Mouse (Mus musculus) midbrain, embryonic 14.5 days (tissue): ENCODE measurements at regions not wholly inside any gene's neighbourhood (a gene's known extent, or its start where the extent isn't known, plus 50 kb on each side); places are given as distances from the start of the nearest gene placed in this dataset.
A peak's percentile ranks its signal among the peaks of the same experiment; 100 is the strongest.

Experiments used
- ATAC-seq: fragments of 200-750 bp; cut with Nextera tagmentation; 2 replicates; pipeline ENCODE4 v1.8.0; 2017; ENCODE audit warnings: moderate number of reproducible peaks, moderate library complexity; ENCODE audit not compliant: low FRiP score, low TSS enrichment
- DNase-seq: peaks from one replicate; pipeline ENCODE4 v3.0.0-alpha.2; 2015
- H3K27ac ChIP-seq: fragments of 300-500 bp; sonication (generic); replicated peaks from 2 replicates; pipeline ENCODE4 v1.5.1; 2014; ENCODE audit warnings: mild to moderate bottlenecking, low read depth, low read length, moderate library complexity
- H3K27me3 ChIP-seq: fragments of 300-500 bp; sonication (generic); 2 replicates; pipeline ENCODE4 v1.6.1; 2014; ENCODE audit warnings: low read length, control low read depth, mixed read lengths; ENCODE audit not compliant: control insufficient read depth, insufficient read depth
- H3K36me3 ChIP-seq: fragments of 300-500 bp; sonication (generic); 2 replicates; pipeline ENCODE4 v1.6.1; 2014; ENCODE audit warnings: low read length, control low read depth; ENCODE audit not compliant: control insufficient read depth, insufficient read depth
- H3K4me1 ChIP-seq: fragments of 300-500 bp; sonication (generic); 2 replicates; pipeline ENCODE4 v1.6.1; 2014; ENCODE audit warnings: mild to moderate bottlenecking, antibody characterized with exemption, low read length, control low read depth; ENCODE audit not compliant: control insufficient read depth, insufficient read depth
- H3K4me2 ChIP-seq: fragments of 300-500 bp; sonication (generic); 2 replicates; pipeline ENCODE4 v1.6.1; 2014; ENCODE audit warnings: mild to moderate bottlenecking, low read length, moderate library complexity
- H3K4me3 ChIP-seq: fragments of 300-500 bp; sonication (generic); replicated peaks from 2 replicates; pipeline ENCODE4 v1.5.1; 2014; ENCODE audit warnings: low read depth, low read length
- H3K9ac ChIP-seq: fragments of 300-500 bp; sonication (generic); replicated peaks from 2 replicates; pipeline ENCODE4 v1.6.1; 2014; ENCODE audit warnings: mild to moderate bottlenecking, low read length, moderate library complexity
- H3K9me3 ChIP-seq: fragments of 300-500 bp; sonication (generic); 2 replicates; pipeline ENCODE4 v1.6.1; 2016; ENCODE audit warnings: low read length, control low read depth, mixed read lengths; ENCODE audit not compliant: control insufficient read depth
- WGBS: fragments of 180-500 bp; shearing (Covaris S2); extraction: QIAGEN DNeasy Blood & Tissue Kit; methylation state at CpG from one replicate; pipeline ENCODE4 v1.1.7; 2014; 5-methylcytosine and 5-hydroxymethylcytosine counted together

DNA sequence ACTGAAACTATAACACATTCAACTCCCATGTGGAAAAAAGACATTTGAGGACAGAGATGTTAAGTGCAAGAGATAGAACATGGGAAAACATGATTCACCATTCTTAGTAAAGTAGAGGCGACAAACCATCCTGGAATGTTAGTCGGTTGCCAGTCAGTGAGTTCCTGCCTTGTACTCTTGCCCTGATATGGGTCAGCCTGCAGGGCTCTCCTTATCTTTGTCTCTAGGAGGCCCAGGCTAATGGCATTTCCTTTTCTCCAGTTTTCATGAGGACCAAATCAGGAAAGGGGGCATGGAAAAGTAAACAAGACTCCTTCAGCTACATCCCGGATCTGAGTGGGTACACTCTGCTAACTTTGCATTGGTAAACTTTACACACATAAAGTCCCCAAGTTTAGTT lies 387.4 kb upstream of the Mpdz start:
- ATAC-seq = no peak

DNA sequence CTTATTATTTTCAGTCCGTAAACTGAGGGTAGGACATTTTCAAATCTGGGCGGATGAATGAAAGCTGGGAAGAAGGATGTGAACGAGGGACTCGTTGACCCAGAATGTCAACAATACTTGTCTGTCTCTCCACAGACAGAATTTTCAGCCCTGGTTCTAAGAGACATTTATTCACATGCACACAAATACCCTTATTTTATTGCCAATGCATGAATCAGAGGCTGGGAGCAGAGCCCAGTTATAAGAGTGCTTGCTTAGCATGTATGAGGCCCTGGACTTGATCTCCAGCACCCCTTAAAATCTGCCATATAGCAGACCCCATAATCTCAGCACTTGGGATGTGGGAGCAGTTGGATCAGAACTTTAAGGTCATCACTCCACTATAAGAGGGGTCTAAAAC lies 384.8 kb upstream of the Mpdz start:
- no peak for DNase-seq
- no peak for ATAC-seq
- WGBS = 92% methylated on average over 4 of the region's 4 CpGs

More for the DNA sequence above, 387.4 kb upstream of the Mpdz start:
- Histone ChIP-seq H3K27me3 (no peaks in the 10 kb centered on the region), H3K9ac (no peak overlapping the region), H3K4me2 (no peak overlapping the region), H3K9me3 (no peaks in the 10 kb centered on the region), H3K27ac (no peak overlapping the region), H3K4me3 (no peak overlapping the region), H3K4me1 (no peaks in the 10 kb centered on the region), H3K36me3 (no peaks in the 10 kb centered on the region)
- WGBS = 79% methylated on average over 3 of the region's 3 CpGs
- no peak for DNase-seq

DNA sequence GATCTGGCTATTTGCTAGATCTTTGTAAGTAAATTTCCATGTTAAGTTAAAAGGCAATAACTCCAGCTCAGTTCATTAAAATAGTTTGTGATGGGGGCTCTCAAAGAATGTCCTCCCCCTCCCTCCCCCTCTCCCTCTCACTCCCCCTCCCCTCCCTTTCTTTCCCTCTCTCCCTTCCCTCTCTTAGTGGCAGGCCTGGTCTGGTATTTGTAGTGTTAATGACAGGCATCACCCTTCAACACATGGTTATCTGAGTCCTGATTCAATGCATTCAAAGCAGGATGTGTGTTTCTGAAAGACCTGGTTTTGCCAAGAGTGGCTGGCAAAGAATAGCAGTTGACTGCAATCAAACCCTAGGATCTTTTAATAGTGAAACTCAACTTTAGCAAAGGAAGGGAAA lies 383.4 kb upstream of the Mpdz start:
- DNase-seq (no peak), ATAC-seq (no peak)
- no peak overlapping the region for H3K4me3 ChIP-seq
- no peak overlapping the region for H3K9ac ChIP-seq
- no peak overlapping the region for H3K4me2 ChIP-seq
- H3K9me3 ChIP-seq = no peaks in the 10 kb centered on the region
- no peak overlapping the region for H3K27ac ChIP-seq
- no peaks in the 10 kb centered on the region for H3K36me3 ChIP-seq
- no peaks in the 10 kb centered on the region for H3K27me3 ChIP-seq
- H3K4me1 ChIP-seq = no peaks in the 10 kb centered on the region

More for the DNA sequence above, 384.8 kb upstream of the Mpdz start:
- H3K4me3 ChIP-seq = no peak overlapping the region
- no peak overlapping the region for H3K27ac ChIP-seq
- no peaks in the 10 kb centered on the region for H3K36me3 ChIP-seq
- H3K27me3 ChIP-seq = no peaks in the 10 kb centered on the region
- H3K4me1 ChIP-seq = no peaks in the 10 kb centered on the region
- no peaks in the 10 kb centered on the region for H3K9me3 ChIP-seq
- no peak overlapping the region for H3K9ac ChIP-seq
- H3K4me2 ChIP-seq = no peak overlapping the region

DNA sequence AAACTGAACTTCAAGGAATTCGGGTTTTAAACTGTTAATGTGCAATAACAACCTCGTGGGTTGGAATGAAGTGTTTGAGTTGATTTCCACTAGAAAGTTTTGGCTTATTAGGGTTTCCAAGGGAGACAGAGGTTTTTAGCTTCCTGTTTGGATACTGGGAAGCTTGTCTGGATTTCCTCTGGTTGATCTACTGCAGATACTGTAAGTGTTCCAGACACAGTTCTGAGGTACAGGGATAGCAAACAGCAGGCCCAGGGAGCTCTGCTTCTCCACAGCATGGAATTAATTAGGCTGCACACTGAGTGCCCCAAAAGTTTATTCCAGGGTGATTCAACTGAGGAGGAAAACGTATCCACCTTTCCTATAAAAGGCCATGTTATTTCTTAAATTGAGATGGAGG lies 381.0 kb upstream of the Mpdz start:
- H3K4me2 ChIP-seq = no peak overlapping the region
- no peak overlapping the region for H3K4me3 ChIP-seq
- H3K9me3 ChIP-seq = no peaks in the 10 kb centered on the region
- DNase-seq = no peak
- WGBS = 81% methylated on average over 3 of the region's 3 CpGs
- H3K4me1 ChIP-seq = no peaks in the 10 kb centered on the region
- H3K27me3 ChIP-seq = no peaks in the 10 kb centered on the region
- no peak for ATAC-seq
- no peak overlapping the region for H3K27ac ChIP-seq
- no peaks in the 10 kb centered on the region for H3K36me3 ChIP-seq
- no peak overlapping the region for H3K9ac ChIP-seq

DNA sequence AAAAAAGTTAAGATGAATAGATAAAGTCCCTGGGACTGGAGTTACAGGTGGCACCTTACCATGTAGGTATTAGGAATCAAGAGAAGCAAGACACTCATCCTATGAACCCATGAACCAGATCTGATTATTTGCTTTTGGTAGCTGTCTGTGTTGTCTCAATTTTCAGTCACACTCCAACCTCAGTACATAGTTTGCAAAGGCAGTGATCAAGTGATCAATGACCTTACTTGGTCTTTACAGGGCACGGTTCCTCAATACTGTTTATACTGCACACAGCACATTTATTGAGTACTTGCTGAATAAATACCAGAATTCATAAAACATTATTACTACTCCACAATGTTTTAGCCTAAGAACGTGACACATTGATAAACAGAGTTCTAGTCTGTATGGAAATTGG lies 346.7 kb upstream of the Mpdz start:
- Histone ChIP-seq H3K27ac (no peak overlapping the region), H3K4me2 (no peak overlapping the region), H3K9ac (no peak overlapping the region), H3K4me1 (no peaks in the 10 kb centered on the region), H3K9me3 (no peaks in the 10 kb centered on the region), H3K36me3 (no peaks in the 10 kb centered on the region), H3K27me3 (no peaks in the 10 kb centered on the region), H3K4me3 (no peak overlapping the region)
- no peak for DNase-seq
- no peak for ATAC-seq
- 93% methylated on average over 2 of the region's 2 CpGs for WGBS

DNA sequence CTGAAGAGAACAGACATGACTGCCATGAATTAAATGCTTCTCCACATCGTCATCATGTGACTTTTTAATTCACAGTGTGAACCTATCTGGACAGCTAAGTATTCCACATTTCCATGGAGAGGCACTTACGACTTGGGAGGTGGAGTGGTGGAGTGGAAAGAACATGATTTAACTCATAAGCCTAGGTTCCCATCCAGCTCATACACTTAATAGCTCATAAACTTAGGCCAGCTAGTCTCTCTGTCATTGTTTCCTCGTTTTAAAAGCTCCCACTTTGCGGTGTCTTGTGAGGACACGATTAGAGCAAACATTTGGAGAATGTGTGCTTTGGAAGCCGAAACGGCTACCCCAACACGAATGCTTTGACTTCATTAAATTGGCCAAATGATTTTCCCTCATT lies 346.0 kb upstream of the Mpdz start:
- H3K4me1 ChIP-seq = no peaks in the 10 kb centered on the region
- H3K4me2 ChIP-seq = no peak overlapping the region
- H3K27ac ChIP-seq = no peak overlapping the region
- H3K9ac ChIP-seq = no peak overlapping the region
- 89% methylated on average over 8 of the region's 8 CpGs for WGBS
- no peak overlapping the region for H3K4me3 ChIP-seq
- DNase-seq (no peak), ATAC-seq (no peak)
- H3K36me3 ChIP-seq = no peaks in the 10 kb centered on the region
- H3K27me3 ChIP-seq = no peaks in the 10 kb centered on the region
- H3K9me3 ChIP-seq = no peaks in the 10 kb centered on the region

DNA sequence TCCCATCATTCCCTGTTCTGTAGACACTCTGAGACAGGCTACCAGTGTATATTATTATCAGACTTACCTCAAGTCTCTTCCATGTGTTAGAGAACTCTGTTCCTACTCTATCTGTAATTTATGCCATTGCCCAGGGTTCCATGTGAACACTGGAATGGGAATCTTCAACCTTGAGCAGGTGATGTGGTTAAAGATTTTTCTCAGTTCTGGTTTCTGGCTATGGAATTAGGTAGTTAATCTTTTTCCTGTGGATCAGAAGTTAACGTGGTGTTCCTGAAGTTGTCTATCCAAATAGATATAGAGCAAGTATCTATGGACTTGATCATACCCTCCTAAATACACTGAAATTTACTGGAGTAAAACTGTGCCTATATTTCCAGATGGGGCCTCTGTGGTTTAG lies 339.4 kb upstream of the Mpdz start:
- no peak overlapping the region for H3K4me3 ChIP-seq
- no peaks in the 10 kb centered on the region for H3K27me3 ChIP-seq
- H3K27ac ChIP-seq = no peak overlapping the region
- no peaks in the 10 kb centered on the region for H3K4me1 ChIP-seq
- WGBS = 83% methylated on average over 1 of the region's 1 CpGs
- H3K4me2 ChIP-seq = no peak overlapping the region
- H3K9me3 ChIP-seq = no peaks in the 10 kb centered on the region
- no peak overlapping the region for H3K9ac ChIP-seq
- H3K36me3 ChIP-seq = no peaks in the 10 kb centered on the region
- no peak for DNase-seq
- no peak for ATAC-seq

DNA sequence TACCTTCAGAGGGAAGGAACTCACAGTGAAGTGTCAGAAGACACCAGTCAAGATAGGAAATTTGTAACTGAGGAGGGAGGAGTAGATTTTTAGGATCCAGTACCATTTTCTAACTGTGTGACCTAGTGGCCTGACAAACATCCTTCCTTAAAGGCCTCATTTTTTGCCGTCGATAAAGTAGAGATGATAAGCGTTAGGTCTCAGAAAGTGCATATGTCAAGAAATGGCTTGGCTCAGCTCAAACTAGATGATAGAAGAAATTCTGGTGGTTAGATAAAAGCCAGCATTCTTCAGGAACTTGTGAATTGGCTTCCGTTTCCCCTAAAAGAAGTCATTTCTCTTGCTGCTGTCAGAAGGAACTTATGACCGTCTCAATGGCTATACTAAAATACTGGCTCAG lies 324.1 kb upstream of the Mpdz start:
- ATAC-seq (no peak), DNase-seq (no peak)
- no peak overlapping the region for H3K27ac ChIP-seq
- no peaks in the 10 kb centered on the region for H3K36me3 ChIP-seq
- H3K9me3 ChIP-seq = no peaks in the 10 kb centered on the region
- no peaks in the 10 kb centered on the region for H3K27me3 ChIP-seq
- H3K4me1 ChIP-seq = peaks cover 24% of the 10 kb centered on the region
- no peak overlapping the region for H3K4me3 ChIP-seq
- H3K9ac ChIP-seq = no peak overlapping the region
- WGBS = 96% methylated on average over 5 of the region's 5 CpGs
- H3K4me2 ChIP-seq = no peak overlapping the region

DNA sequence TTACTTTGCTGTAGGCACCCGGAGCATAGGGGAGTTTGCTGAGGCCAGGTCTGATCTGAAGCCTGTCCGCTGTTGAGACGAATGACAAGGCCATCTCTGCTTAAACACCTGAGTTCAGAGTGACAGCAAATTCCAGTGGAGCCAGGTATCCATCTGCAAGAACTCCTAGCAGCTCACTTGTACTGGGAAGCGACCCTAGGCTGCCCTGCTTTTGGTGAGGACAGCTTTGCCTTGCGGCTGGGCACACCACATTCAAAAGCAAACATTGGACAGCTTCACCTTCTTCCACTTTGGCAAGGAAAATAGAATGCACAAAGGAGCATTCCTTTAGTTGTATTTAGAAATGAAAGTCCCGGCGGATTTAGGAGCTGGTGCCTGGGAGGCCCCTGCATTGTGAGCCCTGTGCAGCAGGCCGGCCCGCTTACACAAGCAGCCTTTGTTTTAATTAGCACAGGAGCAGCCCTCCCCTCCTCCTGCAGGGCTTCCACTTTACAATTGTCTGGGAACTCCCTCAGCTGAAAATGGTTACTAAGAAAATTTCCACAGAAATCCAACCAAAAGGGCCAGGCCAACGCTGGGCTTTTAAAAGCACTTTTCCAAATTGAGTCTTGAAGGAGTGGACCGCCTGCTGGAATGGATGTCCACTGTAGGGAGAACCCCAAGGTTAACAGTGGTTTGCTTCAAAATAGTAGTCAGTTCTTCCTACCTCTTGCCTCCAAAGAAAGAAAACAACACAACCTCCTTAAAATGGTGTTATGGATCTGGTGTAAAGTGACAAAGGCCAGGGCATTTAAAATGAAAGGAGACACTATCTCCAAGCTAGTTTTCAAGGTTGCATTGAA lies 321.6 kb upstream of the Mpdz start:
- peak overlapping the region; percentile 54 for H3K27ac ChIP-seq
- H3K9ac ChIP-seq = no peak overlapping the region
- ATAC-seq = peak; percentile 58
- peak overlapping the region; percentile 28 for H3K4me2 ChIP-seq
- no peaks in the 10 kb centered on the region for H3K27me3 ChIP-seq
- DNase-seq = peak; percentile 65
- H3K36me3 ChIP-seq = no peaks in the 10 kb centered on the region
- WGBS = 16% methylated on average over 11 of the region's 11 CpGs
- peaks cover 24% of the 10 kb centered on the region for H3K4me1 ChIP-seq
- no peaks in the 10 kb centered on the region for H3K9me3 ChIP-seq
- H3K4me3 ChIP-seq = no peak overlapping the region
